Mouse (Mus musculus) inflammation-experienced regulatory T-cells, adult 6 months (primary cell): Measurements from ENCODE around the gene Vmn2r80. TPM values are rescaled to one million over a fixed set of nuclear protein-coding genes. Genes with fewer than 3 reads are reported as not detected.
"Not testable (repeated sequence)": the region's sequence is repeated elsewhere in the genome, so short reads cannot be mapped to it uniquely, and the experiment has no call there.

Experiments used
- ATAC-seq: one replicate; pipeline ENCODE4 v1.8.0; 2017
- polyA plus RNA-seq, 3 experiments: library from polyadenylated mRNA; unstranded; fragments of 100-300 nt; shearing (Covaris generic); gene quantifications; one replicate each; pipeline ENCODE4 v1.2.1; 2017

The Vmn2r80 gene
- polyA plus RNA-seq = not detected

- not testable (repeated sequence) for ATAC-seq
Observed at GRCm38 (mm10) chr10:79148469-79148868, at the start of gene Vmn2r80. Gene Vmn2r80, plus strand, starts transcription at chr10:79148769.

GRCm38 (mm10) chr10:79106325-79107282 is 42.0 kb upstream of the Vmn2r80 start:
- no peak for ATAC-seq

GRCm38 (mm10) chr10:79107531-79107930 is 41.0 kb upstream of the Vmn2r80 start:
- no peak for ATAC-seq

- no peak for ATAC-seq
Observed at GRCm38 (mm10) chr10:79109156-79109555, 39.4 kb upstream of the Vmn2r80 start.

- ATAC-seq = no peak
Observed at GRCm38 (mm10) chr10:79110482-79110881, 38.1 kb upstream of the Vmn2r80 start.

GRCm38 (mm10) chr10:79115085-79115484 is 33.5 kb upstream of the Vmn2r80 start:
- ATAC-seq = no peak

- no peak for ATAC-seq
Observed at GRCm38 (mm10) chr10:79116125-79116849, 32.3 kb upstream of the Vmn2r80 start.

GRCm38 (mm10) chr10:79151602-79152001 is 3.0 kb downstream of the Vmn2r80 start:
- ATAC-seq = no peak

- not testable (repeated sequence) for ATAC-seq
Observed at GRCm38 (mm10) chr10:79199973-79200372, 51.4 kb downstream of the Vmn2r80 start.

- ATAC-seq = no peak
Observed at GRCm38 (mm10) chr10:79220432-79220831, 71.9 kb downstream of the Vmn2r80 start.

- ATAC-seq = no peak
Observed at GRCm38 (mm10) chr10:79221606-79222005, 73.0 kb downstream of the Vmn2r80 start.

- ATAC-seq = no peak
Observed at GRCm38 (mm10) chr10:79222214-79222613, 73.6 kb downstream of the Vmn2r80 start.

Other genes starting within 250 kb of the Vmn2r80 start
- gene Olfr1354, start 235.6 kb upstream of the Vmn2r80 start, polyA plus RNA-seq = not detected
- gene Olfr8, start 198.1 kb upstream of the Vmn2r80 start, polyA plus RNA-seq = not detected
- gene Olfr1353, start 185.5 kb upstream of the Vmn2r80 start, polyA plus RNA-seq = not detected
- not detected for gene Olfr1352, start 167.7 kb upstream of the Vmn2r80 start, polyA plus RNA-seq
- not detected for gene Olfr1351, start 136.3 kb upstream of the Vmn2r80 start, polyA plus RNA-seq
- not detected for gene Olfr57, start 120.0 kb upstream of the Vmn2r80 start, polyA plus RNA-seq
- gene 2610008E11Rik, start 51.2 kb upstream of the Vmn2r80 start, polyA plus RNA-seq = 10 to 100 TPM; 16.2 to 26.8 (median 18.4) TPM
- gene Vmn2r81, start 98.9 kb downstream of the Vmn2r80 start, polyA plus RNA-seq = not detected
- gene Vmn2r82, start 207.8 kb downstream of the Vmn2r80 start, polyA plus RNA-seq = under 1 TPM in 2 of 3 experiments, not detected in 1; 0.20 to 0.24 TPM